Mouse (Mus musculus) brain, adult 10 weeks (tissue): ENCODE data around the gene Slc6a17. TPM values are rescaled to one million over a fixed set of nuclear protein-coding genes. Genes with fewer than 3 reads are reported as not detected.

ENCODE experiments used
- polyA plus RNA-seq: library from polyadenylated mRNA; stranded (reverse); fragments of 350-450 nt; fragmentation: Illumina TruSeq; extraction: RNeasy Lipid Tissue Mini Kit (QIAGEN cat#74804); gene quantifications from one replicate; pipeline ENCODE4 v1.2.3, GENCODE M21; 2015; ENCODE audit warnings: low read depth, low replicate concordance

The Slc6a17 gene
- 223 TPM for polyA plus RNA-seq

DNA sequence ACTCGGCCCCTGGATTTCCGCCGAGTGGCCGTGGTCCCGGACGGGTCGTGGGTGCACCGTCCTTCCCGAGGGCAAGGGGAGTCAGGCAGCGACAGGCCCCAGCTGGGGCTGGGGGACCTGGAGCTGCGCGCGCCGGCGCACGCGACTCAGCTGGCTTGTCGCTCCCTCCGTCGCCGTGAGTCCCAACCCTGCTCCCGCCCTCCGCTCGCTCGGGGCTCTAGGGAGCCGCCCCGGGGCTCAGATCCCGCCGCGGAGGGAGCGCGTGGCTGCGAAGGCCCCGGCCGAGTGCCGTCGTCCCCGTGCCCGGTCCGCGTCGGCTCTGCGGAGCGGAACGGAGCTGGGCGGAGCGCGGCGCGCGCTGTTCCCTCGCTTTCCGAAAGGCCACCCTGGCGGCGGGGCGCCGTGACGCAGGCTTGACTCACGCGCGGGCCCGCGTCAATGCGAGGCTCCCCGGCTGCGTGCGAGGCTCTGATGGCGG is at the start of gene Slc6a17:
Gene Slc6a17, minus strand, starts transcription at position 388 of the 478 bp plus-strand sequence.

GRCm38 (mm10) chr3:107554842-107555241 is 37.0 kb upstream of the Slc6a17 start, which contains the start of gene Ubl4b:
TSS of gene Ubl4b (minus strand) at chr3:107555073.

GRCm38 (mm10) chr3:107459196-107459772 is 58.5 kb downstream of the Slc6a17 start, which contains the start of gene Kcnc4:
TSS of gene Kcnc4 (minus strand) at chr3:107459552.

Other genes starting within 250 kb of the Slc6a17 start
- 185 TPM for gene Lamtor5, start 239.2 kb downstream of the Slc6a17 start, polyA plus RNA-seq
- gene Slc16a4, start 226.8 kb downstream of the Slc6a17 start, polyA plus RNA-seq, result 5.6 TPM
- gene Rbm15, start 184.3 kb downstream of the Slc6a17 start, polyA plus RNA-seq, result 5.5 TPM
- 41.0 TPM for gene Kcnc4, start 58.5 kb downstream of the Slc6a17 start, polyA plus RNA-seq
- not detected for gene Ubl4b, start 37.1 kb upstream of the Slc6a17 start, polyA plus RNA-seq
- 0.68 TPM for gene Alx3, start 77.0 kb upstream of the Slc6a17 start, polyA plus RNA-seq
- gene Gm10961, start 113.3 kb upstream of the Slc6a17 start, polyA plus RNA-seq, result not detected
- gene Strip1, start 113.7 kb upstream of the Slc6a17 start, polyA plus RNA-seq, result 61.0 TPM
- gene Ahcyl1, start 178.5 kb upstream of the Slc6a17 start, polyA plus RNA-seq, result 308 TPM
- gene Csf1, start 242.5 kb upstream of the Slc6a17 start, polyA plus RNA-seq, result 12.9 TPM